Mouse (Mus musculus): ENCODE results near the gene Mesd.
A peak's percentile ranks its signal among the peaks of the same experiment; 100 is the strongest.

Mesd gene

DNA sequence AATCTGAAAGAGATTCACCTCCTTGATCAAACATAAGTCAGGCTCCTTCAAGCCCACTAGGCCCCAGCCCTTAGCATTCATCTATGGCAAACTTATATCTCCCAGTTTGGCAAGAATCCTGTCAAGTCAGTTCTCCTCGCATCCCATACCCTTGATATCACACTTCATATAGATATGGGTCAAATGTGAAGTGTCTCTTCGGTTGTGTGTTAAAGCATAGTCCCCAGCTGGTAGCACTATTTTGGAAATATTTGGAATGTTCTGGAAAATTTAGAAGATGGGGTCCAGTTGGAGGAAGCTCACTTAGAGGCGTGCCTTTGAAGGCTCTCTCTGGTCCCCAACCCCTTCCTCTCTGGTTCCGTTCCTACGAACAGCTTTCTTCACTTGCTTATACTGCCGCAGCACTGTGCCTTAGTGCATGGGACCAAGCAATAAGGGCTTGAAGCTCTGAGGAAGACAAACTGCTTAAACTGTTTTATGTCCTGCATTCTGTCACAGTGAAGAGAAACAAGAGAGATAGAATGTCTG, 29.2 kb downstream of the Mesd start:
- DNase-seq (ENCODE audit: low read depth, low spot score) = no peak

DNA sequence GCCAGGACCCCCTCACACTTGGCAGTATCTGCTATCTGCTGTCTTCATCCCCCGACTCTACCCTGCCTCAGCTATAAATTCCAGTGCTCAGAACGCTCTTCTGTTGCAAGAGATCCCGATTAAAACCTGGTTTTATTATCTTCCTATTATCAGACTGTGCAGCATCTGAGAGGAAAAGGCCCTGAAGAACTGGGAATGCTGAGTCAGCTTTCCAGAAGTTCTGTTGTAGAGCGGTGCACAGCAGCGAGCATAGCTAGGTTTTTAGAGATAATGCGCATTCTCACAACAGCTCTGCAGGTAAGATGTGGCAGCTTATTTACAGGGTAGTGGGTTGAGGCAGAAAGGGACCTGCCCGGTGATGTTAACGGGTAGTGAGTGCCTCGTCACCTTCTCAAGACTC, 29.7 kb downstream of the Mesd start:
- no peak for DNase-seq (ENCODE audit: low read depth, low spot score)

DNA sequence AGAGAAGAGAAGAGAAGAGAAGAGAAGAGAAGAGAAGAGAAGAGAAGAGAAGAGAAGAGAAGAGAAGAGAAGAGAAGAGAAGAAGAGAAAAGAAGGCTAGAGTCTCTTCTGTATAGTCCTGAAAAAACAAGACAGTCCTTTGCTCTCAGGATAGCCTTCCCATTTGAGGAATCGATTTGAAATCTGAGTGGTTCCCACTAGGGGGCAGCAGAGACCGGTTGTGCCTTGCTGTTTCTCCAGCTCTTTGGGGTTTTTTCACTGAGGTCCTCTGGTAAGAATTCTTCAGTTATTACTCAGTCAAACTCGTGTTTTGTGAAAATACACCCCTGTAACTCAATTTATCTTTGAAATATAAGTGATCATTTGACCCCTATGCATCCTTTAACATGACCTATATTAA, 30.3 kb downstream of the Mesd start:
- DNase-seq (ENCODE audit: low read depth, low spot score) = peak; percentile 84

DNA sequence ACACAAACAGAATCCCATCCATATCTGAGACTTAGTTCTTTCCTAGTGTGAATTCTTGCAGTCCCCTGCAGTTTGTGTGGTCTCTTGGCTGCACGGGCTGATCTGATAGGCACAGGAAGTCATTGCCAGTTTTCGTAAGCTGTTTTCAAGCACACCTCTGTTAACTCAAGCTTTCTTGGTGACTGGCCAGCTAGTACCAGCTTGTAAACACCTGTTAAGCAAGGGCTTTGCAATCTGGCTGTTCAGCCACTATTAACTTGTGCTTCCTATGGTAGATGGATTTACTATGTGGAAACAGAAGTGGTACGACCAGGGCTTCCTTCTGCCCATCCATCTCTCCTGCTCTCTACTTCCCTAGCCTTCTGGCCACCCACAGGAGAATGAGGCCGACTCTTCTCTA, 36.0 kb downstream of the Mesd start:
- DNase-seq (ENCODE audit: low read depth, low spot score) = no peak

DNA sequence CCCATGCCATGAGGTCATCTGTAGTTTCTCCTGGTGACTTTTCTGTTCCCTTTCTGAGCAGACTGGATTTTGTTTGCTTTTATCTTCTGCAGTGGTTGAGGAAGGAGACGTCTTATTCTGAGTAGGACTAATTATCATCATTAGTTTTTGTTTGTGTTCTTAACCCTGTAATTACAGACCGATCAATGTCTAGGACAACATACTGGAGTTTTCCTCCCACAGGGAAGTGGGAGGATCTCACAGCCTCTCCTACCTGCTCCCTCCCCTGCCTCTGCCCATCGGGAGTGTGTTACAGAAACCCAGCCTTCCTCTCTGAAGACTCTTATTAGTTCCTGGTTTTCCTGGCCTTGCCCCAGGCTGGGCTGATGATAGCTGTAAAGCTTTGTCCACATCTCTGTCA, 37.4 kb downstream of the Mesd start:
- DNase-seq (ENCODE audit: low read depth, low spot score) = no peak

DNA sequence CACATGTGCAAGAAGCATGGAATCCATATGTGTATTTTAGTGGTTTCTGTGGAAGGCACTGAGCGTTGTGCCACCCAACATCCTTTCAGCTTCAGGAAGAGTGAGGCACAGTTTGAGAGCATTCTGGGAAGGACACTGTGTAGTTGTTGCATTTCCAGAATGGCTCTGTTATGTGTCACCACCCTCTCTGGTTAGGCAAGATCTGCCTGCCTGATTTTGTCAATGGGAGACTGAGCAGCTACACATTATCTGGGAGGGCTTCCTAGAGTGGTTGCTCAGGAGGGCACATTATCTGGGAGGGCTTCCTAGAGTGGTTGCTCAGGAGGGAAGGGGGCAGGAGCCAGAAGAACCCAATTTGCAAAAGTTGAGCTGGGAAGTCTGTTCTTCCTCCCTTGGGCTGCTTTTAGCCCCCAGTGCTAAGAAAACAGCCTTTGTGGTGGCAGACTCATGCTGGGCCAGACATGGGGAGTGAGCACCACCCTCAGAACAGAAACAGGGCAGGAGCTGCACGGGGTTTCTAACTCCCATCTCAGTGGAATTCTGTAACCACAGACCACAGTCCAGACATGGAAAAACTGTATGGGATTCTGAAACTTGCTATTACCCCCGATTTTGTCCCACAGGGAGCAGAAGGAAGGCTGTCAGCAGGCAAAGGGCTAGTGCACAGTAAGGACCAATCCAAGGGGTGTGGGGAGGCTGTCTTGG, 54.9 kb downstream of the Mesd start:
- no peak for DNase-seq (ENCODE audit: low read depth, low spot score)

DNA sequence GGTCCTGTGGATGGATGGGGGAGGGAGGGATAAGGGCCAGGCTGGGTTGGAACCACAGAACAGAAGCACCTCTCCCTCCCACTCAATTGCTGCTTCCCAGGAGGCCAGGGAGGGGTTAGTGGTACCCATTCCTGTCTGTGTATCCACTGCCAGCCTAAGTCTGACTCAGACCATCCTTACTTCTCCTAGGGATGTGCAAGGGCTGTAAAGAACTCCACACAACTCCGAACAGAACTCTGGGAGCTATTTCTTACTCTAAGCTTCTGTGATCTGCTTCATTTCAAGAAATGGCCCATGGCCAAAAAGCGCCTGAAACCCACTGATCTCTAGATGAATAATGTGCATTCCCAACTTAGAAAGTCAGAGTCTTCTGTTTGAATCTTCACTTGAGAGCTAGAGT, 55.9 kb downstream of the Mesd start:
- no peak for DNase-seq (ENCODE audit: low read depth, low spot score)

DNA sequence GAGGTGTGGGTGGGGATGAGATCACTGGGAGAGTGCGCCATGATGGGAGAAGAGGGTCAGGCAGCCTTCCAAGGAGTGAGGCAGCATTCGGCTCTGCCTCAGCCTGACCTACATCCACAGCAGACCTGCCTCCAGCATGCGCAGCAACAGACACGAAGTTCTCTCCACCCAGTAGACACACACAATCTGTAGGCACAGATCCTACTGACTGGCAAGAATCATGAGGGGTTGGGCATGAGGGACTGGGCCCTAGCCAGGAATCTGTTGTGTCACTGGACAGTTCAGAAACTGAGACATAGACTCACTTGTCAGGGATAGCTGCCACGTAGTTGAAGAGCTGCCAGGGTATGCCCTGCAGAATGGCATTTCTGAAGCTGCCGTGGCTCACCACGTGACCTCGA, 57.4 kb downstream of the Mesd start:
- no peak for DNase-seq (ENCODE audit: low read depth, low spot score)

DNA sequence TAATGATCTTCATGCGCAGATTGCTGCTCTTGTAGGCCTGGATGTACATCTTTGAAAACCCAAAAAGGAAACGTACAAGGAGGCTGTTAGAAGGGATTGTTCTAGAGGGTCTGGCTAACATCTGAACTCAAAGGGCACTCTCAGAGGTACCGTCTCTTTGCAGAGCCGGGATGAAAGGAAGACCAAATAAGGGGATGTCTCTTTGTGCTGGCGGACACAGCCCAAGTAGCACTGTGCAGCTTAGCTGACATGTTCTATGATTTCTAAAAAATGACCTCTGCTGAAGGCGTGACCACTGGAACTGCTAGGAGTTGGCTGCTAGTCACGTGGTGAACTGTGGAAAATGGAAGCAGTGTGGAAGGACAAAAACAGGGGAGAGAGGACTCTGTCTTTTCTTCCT, 64.5 kb downstream of the Mesd start:
- no peak for DNase-seq (ENCODE audit: low read depth, low spot score)

DNA sequence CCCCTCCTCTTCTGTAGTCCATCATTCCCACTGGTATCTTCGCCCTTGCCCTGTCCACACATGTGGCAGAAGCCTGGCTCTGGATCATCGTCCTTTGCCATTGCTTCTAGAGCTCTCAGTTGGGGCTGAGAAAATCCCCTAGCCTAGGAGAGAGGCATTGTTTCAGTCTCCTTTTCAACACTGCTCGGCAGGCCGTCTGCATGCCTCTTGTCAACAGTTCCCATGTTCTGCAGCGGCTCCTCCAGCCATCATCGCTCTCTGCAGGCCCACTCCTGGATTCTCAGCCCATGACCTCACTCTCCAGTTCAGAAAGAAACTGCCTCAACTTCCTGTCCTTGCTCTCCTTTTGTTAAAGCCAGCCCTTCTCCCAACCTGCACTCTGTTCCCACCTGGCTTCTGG, 65.4 kb downstream of the Mesd start:
- DNase-seq (ENCODE audit: low read depth, low spot score) = no peak
